Mouse (Mus musculus) heart, postnatal 0 days (tissue): ENCODE results near the gene Isg20.

Source experiments
- CTCF ChIP-seq: IDR thresholded peaks from 2 replicates; pipeline ENCODE4 v1.5.1; 2016; ENCODE audit warnings: antibody characterized with exemption, control low read depth, low read depth
- EP300 ChIP-seq: IDR thresholded peaks from 2 replicates; pipeline ENCODE4 v1.6.1; 2016; ENCODE audit warnings: antibody characterized with exemption, low read depth

- TF ChIP-seq CTCF (no peak), EP300 (no peak)
Measured at GRCm38 (mm10) chr7:78922506-78922905, 9.3 kb downstream of the Isg20 start.
